Mouse (Mus musculus) cerebellum, adult 11 months (tissue): ENCODE results near the gene Gm17655.
"Not testable (repeated sequence)": the region's sequence is repeated elsewhere in the genome, so short reads cannot be mapped to it uniquely, and the experiment has no call there.

Experiments
- DNase-seq: peaks from one replicate; pipeline ENCODE4 v3.0.0; 2022

Gm17655 gene

DNA sequence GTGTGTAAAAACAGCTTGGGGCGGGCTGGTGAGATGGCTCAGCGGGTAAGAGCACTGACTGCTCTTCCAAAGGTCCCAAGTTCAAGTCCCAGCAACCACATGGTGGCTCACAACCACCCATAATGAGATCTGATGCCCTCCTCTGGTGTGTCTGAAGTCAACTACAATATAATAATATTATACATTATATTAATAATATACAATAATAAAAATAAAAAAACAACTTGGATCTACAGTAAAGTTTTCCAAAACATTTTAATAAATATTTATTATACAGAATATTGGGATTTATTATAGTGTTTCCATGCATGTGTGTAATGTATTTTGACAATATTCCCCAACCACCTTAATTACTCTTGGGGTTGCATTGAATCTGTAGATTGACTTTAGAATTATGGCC, at the start of gene Gm17655:
Gm17655 (minus strand) TSS at position 101 of the 400 bp plus-strand sequence.
- DNase-seq: not testable (repeated sequence)

GRCm38 (mm10) chr5:110109991-110110441, 37.7 kb upstream of the Gm17655 start, which contains the start of gene Zfp605:
Gene Zfp605 (plus strand): TSS chr5:110110092.
- DNase-seq: peak; percentile 92

GRCm38 (mm10) chr5:110108305-110108628, 36.0 kb upstream of the Gm17655 start:
- no peak for DNase-seq

- DNase-seq: peak; percentile 94
Observed at GRCm38 (mm10) chr5:110107581-110108304, 35.4 kb upstream of the Gm17655 start, which contains the start of gene Gtpbp6. Gene Gtpbp6 (minus strand): TSS chr5:110108197.

DNA sequence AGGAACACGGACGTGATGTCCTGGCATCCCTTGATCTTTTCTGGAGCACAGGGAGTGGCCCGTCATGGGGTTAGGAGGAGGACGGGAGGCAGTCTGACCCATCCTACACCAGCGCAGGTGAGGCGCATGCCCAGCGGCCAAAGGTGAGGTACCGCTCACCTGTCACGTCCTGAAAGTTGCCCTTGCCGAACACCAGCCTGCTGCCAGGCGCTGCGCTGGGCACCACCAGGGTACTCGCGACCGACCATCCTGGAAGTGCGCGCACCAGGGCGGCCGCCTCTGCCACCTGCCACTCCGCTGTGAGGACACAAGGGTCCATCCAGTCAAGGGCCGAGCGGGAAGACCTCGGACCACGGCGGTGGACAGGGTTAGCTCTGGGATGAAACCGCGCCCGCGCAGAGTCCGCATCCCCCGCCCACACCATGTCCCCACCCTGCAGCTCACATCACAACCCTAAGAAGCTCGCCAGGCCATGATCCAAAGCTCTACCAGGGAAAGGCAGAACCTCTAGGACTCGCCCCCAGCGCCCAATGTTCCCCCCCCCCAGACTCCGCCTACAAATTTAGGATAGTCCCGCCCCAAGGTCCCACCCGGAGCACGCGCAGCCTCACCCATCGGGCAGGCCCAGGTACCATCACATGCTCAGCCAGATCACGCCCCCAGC, 34.7 kb upstream of the Gm17655 start:
- DNase-seq: peak; percentile 60

DNA sequence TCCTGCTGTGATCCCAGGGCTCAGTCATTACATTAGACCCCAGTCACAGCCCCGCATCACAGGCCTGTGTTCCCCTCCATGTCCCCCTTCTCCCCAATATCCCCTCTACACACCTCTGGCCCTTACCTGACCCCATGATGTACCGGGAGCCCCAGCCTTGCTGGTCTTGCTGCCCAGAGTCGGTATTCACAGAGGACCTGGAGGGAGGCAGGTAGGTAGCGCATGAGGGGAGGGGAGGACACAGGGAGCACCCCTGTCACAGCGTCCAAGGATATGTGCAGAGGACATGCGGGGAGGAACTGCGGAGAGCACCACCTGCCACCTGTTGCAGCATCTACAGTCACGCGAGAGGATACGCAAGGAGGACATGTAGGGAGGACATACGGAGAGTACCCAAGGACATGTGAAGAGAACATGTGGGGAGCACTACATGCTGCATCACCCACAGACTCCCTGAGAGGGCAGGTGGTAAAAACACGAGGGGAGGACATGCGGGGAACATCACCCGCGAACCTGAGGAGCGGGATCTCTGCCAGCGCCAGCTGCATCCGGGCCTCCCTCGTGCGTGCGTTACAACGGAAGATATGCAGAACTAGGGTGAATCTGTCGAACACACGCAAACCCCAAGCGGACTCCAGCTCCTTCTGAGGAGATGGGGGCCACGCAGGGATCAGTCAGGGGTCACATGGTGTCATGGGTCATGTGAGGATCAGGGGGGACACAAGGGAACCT, 34.0 kb upstream of the Gm17655 start:
- peak; percentile 49 for DNase-seq

GRCm38 (mm10) chr5:110104616-110105380, 32.5 kb upstream of the Gm17655 start:
- DNase-seq: peak; percentile 45

GRCm38 (mm10) chr5:110103901-110104615, 31.7 kb upstream of the Gm17655 start:
- no peak for DNase-seq

DNA sequence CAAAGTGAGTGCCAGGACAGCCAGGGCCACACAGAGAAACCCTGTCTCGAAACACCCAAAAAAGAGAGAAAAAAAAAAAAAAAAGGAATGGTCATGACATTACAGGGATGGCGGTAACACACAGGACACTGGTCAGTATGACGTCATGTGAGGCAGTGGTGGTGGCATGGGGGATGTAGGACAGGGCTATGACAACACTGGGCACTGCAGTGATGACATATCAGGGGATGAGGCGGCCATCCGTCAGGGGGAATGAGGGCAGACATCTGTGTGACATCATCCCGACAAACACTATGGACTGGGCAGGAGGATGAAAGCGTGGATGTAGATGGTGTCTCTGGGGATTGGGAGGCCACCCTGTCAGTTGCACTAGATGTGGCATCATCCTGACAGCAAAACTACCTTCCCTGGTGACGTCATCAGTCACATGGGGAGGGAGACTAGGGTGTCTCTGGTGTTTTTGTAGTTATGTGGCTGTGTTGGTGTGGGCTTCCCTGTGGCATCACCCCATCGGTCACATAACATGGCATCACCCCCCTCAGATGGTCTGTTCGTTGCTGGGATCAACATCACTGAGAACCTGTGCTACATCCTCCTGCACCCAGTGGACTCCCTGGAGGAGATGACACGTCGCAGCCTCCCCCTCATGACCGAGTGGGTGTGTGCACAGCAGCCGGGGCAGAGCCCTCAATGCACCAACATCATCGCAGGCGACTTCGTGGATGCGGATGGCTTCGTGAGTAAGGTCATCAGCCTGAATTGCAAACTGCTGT, 30.7 kb upstream of the Gm17655 start:
- DNase-seq: no peak

DNA sequence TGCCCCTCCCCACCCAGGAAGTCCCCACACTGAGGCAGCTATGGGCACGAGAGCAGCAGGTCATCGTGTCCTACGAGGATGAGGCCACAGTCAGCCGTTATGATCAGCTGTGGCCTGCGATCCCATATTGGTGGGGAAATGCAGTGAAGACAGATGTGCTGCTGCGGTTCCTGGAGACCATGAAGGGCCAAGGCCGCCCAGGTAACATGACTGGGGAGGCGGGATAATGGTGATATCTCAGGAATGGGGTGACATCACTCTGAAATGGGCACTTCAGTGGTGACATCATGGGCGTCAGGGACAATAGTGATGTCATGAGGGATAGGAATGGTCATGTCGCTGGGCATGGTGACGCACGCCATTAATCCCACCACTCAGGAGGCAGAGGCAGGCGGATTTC, 30.1 kb upstream of the Gm17655 start:
- no peak for DNase-seq

DNA sequence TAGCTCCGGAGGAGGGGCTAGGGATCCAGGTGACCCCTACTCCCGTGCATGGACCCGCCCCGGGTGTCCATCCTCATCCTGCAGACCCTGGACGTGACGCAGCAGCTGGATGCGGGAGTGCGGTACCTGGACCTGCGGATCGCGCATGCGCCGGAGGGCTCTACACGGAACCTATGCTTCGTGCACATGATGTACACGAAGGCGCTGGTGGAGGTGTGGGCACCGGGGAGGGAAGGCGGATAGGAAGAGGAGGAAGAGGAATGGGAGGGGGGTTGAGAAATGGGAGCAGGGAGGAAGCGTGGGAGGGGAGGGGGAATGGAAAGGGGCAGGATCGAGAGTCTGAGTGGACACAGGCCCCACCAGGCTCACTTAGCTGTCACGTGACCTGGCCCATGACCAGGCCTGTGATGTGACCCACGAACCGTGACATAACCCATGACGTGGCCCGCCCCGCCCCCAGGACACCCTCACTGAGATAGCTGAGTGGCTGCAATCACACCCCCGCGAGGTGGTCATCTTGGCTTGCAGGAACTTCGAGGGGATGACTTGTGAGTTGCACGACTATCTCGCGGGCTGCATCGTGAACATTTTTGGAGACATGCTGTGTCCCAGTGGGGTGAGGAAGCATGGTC, 29.5 kb upstream of the Gm17655 start:
- peak; percentile 74 for DNase-seq

- peak; percentile 55 for DNase-seq
Observed at GRCm38 (mm10) chr5:110100921-110101631, 28.8 kb upstream of the Gm17655 start.

- no peak for DNase-seq
Observed at GRCm38 (mm10) chr5:110099656-110100580, 27.6 kb upstream of the Gm17655 start, which contains the start of gene Plcxd1. Gene Plcxd1 (plus strand): TSS chr5:110099969.

- no peak for DNase-seq
Observed at GRCm38 (mm10) chr5:110098991-110099477, 26.7 kb upstream of the Gm17655 start.

- no peak for DNase-seq
Observed at GRCm38 (mm10) chr5:110094847-110095213, 22.5 kb upstream of the Gm17655 start.

GRCm38 (mm10) chr5:110094030-110094846, 21.9 kb upstream of the Gm17655 start, which contains the start of gene Gm35315:
Gene Gm35315 (minus strand): TSS chr5:110094420.
- peak; percentile 83 for DNase-seq

DNA sequence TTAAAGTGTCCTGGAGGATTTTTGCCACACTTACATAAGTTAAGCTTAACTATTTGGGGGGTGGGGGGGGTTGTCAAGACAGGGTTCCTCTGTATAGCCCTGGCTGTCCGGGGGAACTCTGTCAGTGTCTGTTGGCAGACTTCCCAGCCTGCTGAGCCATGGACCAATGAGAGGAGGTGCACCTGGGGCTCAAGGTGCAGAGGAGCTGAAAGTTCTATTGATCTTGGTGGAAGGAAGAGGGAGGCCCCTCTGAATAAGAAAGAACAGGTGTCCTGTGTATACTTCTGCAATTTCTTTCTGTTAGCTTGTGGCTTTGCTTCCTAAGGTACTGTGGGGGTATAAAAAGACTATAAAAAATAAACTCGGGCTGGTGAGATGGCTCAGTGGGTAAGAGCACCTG, 19.2 kb upstream of the Gm17655 start:
- no peak for DNase-seq
